Mouse (Mus musculus) spleen, adult 18-20 months (tissue): ENCODE data around the gene Gm42906.

Experiments used
- DNase-seq, 2 experiments: peaks; one replicate each; pipeline ENCODE4 v3.0.0; 2022; ENCODE audit warnings: mixed read lengths in 2 of 2

Gm42906 gene

DNA sequence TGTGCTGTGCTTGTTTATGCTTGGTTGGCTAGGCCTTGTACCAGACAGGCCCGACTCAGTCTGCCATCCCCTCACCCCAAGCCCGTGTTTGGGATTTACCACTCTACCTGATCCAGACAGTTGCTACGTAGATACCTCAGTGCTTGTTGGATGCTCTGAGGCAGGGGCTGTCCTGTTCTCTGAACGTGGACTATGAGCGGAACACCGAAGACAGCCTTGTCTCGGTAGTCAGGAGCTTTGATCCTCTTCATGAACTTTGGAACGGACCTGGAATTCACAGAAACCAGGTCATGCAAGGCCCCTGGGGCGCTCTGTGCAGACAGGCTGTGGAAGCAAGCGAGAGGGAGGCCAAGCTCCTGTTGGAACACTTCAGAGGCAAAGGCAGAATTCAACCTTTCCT, 368.6 kb downstream of the Gm42906 start:
- no peak for DNase-seq

DNA sequence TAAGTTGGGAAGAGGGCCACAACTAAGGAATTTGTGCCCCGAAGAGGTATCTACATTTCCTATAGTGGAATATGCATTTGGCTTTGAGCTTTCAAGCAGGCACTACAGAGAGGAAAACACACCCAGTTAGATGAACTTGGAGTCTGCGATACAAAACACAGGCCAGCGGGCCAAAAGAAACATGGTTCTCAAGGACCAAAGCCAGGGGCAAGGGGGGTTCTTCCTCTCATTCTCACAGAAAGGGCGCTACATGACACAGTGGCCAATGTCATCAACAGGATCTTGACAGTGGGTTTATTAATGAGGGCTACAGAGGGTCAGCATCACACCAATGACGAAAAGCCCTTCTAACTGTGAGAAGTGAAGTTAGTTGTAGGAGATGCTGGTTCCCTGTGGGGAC, 370.2 kb downstream of the Gm42906 start:
- no peak for DNase-seq

DNA sequence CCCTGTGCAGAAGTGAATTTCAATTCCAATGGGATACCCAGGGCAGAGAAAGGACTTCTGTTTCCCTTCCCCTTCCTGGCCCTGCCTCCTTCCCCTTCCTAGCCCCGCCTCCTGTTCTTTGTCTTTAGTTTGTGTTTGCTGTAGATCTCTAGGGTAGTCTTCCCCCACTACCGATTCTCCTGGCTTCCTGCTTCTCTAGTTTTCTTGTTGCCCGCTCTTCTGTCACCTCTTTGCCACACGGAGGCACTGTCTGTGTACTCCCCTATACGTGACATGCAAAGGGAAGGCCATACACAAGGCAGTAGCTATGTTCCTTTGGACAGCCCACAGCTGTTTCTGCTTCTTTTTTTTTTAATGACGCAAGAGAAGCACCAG, 371.1 kb downstream of the Gm42906 start:
- DNase-seq: no peak

DNA sequence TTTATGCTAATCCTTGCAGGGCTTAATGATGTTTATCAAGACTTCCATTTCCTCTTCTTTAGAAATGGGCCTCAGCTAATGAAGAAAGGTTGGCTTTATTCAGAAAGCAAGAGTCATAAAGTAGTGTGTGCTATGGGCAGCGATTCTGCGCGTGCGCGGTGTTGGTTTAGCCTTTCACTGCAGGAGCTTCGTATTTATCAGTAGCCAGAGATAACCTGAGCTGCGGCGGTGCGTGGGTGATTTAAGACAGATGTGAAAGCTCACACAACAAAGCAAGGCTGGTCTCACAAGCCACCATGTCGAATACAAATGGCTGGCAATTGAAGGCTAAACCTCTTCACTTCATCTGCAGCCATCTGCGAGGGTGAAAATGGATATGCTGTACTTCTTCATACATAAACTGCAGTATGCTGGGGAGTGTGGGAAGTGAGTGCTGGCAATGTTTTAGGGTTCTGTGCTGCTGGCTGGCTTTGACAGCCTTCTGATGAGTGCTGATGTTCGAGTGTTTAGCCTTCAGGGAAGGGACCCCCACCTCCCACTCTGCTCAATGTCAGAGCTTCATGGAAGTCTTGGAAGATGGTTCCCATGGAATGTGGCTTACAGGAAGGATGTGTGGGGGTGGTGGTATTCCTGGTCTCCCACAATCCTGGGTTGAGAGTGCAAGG, 371.6 kb downstream of the Gm42906 start:
- DNase-seq: no peak

DNA sequence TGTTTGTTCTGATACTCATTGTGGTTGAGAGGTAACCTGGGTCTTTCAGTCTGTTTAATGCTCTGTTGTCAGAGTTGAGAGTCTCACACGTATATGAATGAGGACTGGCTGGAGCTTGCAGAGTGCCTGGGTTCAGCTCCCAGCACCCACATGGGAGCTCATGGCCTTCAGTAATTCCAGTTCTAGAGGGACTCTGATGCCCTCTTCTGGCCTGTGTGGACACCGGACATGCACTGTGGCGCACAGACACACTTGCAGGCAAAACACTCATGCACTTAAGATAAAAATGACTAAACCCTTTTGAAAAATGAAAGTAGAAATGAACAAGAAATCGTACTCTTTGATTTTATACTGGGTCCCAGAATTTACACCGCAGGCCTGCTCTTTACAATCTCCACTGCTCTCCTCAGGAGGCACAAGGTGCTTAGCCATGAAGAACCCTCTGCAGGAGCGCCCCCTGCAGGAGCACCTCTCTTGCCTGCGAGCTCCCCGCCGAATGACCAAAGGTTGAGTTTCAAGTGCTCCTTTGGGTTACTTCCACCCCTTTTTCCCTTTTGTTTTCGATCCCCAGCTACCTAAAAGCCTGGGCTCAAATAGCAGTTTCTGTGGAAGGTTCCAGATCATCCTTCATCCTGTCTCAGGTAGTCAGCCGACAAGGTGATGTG, 372.4 kb downstream of the Gm42906 start:
- DNase-seq: no peak

DNA sequence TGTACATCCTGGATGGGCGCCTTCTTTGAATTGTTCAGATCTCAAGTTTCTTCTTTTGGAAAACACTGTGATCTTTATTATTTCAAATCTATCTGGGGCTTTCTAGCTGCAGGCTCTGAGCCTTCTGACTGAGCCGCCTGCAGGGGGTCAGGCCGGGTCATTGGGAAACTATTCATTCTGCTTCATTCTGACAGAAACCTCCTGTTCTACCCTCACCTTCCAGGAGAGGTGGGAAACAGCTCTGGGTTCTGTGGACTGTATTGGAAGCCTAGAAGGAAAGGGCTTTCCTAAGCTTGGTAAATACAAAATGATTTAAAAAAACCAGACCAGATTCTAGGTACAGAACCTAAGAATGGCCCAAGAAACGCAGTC, 373.2 kb downstream of the Gm42906 start:
- no peak for DNase-seq

DNA sequence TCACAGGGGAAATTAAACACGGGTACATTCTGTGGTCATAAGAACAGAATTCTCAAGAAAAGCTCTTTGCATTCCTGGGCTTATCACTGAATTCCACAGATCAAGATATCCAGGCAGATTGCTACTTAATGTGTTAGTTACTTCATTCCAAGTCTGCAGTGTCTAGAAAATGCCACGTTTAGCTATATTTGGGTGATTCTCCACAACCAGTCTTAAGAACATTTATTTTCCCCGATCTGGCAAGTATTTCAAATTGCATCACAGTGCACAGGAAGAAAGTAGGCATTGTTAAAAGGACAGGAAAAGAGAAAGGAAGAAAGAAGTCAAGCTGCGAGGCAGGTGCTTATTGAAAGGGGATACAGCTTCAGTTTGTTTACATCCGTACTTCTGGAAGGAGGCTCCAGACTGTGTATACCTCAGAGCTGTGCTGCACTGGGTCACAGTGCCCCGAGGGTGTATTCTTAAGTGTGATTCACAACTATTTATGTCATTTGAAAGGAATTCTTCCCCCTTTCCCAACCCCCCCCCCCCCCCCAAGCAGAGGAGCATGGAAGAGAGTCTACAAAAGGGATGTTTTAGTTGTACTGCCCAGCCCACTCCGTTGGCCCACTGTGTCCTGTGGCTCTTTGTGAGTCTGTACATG, 373.7 kb downstream of the Gm42906 start:
- DNase-seq: no peak

DNA sequence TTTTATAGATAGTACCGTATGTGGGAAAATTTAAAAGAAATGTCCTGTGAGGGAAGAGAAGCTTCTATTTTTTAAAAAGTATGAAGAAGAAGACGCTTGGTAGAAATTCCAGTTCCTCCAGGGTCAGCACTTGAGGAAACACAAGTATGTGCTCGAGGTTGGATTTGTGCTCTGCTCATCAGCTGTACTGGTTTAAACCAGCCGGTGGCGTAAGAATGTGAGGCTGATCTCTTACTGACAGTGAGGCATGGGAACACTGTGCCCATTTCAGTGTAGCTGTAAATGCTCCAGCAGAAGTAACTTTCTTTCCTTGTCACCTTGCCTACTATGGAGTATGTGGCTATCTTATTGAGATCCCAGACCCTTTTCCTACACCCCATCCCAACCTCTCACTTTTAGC, 374.8 kb downstream of the Gm42906 start:
- DNase-seq: no peak

DNA sequence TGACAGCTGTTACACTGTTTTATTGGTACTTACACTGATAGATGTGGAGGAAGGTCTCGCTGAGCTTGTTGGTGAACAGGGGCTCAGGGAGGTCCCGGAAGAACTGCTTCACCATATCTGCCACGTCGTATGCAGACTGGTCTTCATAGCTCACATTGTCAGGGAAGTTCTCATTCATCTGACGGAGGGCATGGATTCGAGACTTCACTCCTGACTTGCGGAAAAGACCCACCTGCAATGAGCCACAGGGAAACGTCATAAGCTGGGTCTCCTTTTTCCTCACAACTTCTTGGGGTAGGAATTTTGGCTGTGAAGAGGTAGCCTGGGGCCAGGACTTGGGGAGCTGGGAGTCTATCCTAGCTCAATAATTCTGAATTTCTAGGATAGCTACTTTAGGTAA, 375.6 kb downstream of the Gm42906 start:
- DNase-seq: no peak

DNA sequence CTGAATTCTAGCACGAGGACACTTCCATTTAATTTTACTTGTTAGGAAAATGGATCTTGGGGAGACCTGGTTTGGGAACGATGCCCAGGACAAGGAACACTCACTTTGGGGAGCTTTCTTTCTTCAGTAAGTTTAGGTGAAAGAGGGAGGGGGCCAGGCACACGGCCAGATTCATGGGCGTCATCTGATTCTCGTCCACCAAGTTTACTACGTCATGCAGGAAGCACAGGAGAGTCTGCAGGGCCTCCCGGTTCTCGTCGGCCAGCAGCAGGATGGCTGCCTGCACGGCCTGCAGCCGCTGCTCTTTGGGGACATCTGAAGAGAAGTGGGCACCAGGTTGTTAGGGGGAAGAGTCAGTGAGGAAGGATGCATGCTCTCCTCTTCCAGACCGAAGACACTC, 380.5 kb downstream of the Gm42906 start:
- no peak for DNase-seq

DNA sequence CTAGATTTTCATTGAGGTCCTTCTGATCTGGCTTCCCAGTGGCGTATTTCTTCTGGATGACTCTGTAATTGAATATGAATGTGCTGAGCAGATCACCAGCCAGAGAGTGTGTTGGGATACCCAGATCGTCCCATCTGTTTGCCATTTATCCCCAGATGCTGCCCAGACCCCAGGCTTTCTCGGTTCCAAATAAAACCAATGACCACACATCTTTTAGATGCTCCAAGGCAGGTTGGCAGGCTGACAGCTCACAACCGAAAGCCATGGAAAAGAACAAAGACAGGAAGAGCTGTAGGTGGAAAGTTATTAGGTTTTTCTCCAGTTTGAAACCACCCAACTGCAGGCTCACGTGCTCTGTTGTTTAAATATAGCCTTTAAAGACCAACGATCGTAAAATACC, 381.0 kb downstream of the Gm42906 start:
- DNase-seq: no peak

DNA sequence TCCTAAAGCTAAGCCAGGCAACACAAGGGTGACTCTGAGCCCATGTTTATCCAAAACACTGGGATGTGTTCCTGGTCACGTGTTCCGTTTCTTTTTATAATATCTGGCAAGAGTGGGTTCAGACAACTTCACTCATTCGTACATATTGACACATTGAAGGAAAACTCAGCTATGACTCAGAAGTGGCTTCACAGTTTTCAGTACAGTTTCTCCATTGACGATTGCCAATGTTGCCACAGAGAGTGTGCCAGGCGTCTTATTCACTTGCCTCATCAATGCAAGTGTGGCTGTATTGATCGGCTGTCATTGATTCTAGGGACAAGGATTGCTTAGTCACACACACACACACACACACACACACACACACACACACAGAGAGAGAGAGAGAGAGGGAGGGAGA, 381.8 kb downstream of the Gm42906 start:
- DNase-seq: no peak

DNA sequence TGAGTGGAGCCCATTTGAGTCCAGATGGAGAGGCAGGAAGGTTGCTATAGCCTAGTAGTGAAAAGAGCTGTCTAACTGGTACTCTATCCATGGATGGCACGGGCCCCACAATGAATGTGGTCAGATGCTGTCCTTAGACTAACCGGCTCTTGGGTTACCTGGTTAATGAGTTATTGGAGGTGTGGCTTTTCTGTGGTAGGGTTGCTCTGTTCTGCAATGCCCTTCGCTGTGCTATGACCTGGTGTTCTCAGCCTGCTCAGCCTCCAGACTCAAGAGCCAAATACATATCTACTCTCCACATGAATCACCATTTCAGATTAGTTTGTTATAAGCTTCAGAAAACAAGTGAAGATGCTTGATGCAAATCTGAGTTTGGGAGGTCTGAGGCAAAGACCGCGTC, 385.1 kb downstream of the Gm42906 start:
- DNase-seq: no peak

DNA sequence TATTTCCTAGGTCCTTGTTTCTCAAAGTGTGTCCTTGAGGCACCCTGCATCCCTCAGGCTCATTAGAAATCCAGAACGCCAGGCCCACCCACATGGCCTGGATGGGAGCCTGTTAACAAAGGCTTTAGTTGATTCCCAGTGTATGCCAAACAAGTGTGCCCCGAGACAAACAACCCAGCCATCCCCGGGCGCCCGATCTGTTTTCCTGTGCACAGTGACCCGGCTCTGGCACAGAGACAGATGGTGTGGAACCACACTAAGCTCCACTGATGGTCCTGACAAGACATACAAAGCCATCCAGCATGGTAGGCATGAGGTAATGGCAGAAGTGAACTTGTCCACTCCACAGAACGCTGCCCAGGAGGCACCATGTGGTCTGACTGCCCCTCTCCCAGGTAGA, 390.1 kb downstream of the Gm42906 start:
- DNase-seq: no peak

DNA sequence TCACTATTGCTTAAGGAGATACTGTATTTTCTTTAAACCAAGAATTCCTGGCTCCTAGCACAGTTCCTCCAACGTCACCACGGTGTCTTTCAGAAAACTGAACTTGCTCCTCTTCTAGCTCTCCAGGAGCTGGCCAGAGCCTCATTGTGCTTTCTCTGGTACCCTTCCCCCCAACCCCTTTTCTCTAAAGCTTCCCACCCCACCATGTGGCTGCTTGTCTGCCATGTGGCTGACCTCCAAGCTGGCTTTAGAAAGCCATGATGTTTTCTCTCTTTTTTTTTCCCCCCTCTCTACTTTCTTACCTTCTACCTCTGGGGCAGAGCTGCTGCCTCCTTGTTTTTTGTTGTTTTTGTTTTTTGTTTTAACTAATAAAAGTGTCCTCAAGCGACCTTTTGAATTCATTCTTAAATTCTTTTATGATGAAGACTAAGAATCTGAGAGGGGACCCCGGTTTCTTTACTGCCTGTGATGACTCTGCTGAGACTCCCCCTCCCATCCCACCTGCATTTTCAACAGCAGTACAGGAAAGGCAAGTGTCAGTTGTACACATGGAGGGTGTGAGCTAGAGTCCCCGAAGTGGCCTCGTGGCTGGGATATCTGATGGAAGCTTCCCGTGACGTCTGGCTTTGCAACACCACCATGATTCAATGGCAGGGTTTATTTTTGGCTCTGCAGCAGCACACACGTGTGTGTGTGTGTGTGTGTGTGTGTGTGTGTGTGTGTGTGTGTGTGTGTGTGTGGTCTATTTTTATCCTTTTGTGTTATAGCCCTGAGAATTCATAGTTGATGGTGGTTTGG, 393.0 kb downstream of the Gm42906 start:
- no peak for DNase-seq

DNA sequence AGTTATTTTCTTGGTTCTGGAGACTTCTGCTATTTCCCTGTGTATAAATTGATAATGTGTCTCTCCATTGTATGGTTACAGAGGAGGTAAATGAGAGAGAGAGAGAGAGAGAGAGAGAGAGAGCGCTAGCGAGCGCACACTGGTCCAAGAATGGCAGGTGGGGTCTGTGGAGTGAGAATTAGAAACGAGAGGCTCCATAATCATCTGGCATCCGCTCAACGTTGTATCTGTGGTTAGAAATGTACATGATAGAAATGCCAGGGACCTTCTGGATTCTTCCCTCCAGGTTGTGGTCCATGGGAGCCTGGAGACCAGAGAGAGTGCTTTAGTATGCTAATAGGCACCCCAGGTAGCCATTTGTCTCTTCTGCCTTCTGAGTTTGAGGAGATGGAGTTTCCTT, 399.1 kb downstream of the Gm42906 start:
- DNase-seq: no peak

DNA sequence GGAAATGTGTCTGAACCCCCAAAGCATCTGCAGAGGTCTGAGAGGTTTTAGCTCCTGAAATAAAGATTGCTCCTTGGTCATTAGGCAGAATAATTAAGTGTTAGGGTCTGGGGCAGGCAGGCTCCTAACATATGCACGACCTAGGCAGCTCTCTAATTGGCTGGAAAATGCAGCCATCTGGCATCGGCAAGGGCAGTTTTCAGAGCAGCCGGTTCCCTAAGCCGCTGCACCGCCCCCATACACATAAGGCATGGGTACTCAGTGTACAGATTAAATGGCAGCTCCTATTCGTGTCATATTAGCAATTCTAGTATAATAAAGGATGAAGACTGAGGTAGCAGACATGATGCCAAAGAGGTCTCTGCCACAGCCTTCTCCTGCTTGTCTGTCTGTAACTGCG, 400.8 kb downstream of the Gm42906 start:
- no peak for DNase-seq

DNA sequence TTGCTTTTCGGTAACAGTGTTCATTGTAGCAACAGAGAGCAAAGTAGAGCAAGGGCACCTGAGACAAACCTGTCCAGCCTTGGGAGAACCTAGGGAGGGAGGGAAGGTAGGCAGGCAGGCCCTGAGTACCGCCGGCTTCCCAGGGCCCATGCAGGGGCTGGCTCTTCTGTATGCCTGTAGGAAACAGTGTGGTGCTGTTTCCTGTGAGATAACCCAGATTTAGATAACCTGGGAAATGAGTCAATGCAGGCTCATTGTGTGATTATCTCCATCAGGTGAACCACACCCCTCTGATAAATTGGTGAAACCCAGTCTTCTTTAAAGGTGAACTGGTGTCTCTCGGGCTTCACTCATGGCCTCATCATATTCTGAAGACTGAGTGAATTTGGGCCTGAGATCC, 401.9 kb downstream of the Gm42906 start:
- no peak for DNase-seq

DNA sequence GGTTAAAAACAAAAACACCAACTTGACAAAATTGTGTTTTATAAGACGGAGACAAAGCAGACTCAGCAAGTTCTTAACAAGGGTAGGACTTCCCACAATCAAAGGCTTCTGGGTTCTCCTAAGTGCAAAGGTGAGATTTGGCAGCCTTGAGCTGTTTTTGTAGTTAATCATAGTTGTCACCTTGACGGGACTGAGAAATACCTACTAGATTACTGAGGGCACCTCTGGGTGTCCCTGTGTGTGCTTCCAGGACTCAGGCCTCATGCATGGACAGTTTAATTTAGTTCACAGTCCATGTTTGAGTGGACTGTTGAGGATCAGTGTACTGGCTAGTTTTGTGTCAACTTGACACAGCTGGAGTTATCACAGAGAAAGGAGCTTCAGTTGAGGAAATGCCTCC, 403.5 kb downstream of the Gm42906 start:
- no peak for DNase-seq

DNA sequence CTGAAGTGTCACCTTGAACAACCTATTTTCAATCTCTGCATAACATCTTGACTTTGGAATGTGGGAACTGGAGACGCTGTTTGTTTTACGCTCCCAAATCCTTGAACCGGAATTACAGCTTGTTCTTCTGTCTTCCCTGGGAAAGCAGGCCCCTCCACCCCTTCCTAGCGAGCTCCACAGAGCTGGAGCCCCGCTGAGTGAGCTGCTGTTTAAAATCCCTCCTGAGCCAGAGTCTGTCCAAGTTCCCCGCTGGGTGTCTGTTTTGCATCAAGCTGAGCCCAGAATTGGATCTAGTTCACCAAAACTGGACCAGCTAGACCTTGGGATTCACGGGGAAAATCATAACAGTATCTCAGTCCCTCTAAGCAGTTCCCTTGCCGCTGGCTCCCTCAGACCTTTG, 404.5 kb downstream of the Gm42906 start:
- DNase-seq: no peak

DNA sequence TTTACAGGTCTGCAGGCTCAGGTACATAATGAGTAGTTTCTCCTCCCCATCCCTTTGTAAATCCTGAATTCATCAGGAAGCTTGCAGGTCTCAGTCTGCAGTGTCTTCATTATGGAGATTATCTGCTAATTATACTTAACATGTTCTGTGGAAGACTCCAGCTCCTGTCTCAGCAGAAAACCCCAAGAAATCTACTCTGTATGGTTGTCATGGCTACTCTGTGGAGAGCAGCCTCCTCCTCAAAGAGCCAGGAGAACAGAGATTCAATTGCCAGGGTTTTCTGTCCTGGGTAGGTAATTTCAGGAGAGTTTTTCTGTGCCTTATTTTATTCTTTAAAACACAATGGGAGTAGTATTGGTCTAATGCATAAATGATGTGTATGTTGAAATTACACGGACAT, 405.0 kb downstream of the Gm42906 start:
- DNase-seq: no peak

DNA sequence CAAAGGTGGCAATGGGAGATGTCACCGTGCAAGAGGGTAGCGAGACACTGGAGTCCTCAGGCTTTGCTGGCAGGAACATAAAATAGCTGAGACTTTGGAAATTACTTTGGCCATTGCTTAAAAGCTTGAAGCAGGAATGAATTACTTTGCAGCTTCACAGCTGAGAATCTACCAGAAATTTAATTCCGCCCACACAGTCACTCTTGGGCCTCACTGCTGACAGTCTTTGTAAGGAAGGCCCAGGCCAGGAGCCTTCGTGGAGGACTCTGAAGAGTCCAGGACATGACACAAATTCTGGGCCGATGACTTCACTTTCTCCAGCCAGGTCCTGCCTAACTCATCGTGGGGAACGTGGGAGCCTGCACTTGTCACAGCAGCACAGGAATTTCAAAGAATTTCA, 405.9 kb downstream of the Gm42906 start:
- no peak for DNase-seq

DNA sequence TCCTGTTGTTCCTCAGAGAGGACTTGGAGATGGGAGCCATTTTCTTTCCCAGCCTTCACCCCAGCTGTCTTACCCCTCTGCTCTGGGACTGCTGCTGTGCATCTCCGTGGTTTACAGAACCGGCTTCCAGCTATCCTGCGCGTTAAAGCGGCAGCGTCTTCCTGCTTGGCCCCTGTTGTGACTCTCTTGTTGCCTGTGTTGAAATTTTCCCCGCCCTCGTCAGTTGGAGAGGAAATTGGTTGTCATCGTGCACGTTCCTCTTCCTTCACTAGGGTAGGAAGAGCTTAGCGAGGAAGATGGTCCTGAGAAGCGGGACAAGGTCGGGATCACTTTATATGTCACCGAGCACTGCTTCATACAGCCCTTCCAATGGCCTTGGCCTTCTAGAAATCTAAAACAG, 407.1 kb downstream of the Gm42906 start:
- no peak for DNase-seq
